Mouse (Mus musculus): ENCODE data around the gene Thyn1.

The Thyn1 gene

DNA sequence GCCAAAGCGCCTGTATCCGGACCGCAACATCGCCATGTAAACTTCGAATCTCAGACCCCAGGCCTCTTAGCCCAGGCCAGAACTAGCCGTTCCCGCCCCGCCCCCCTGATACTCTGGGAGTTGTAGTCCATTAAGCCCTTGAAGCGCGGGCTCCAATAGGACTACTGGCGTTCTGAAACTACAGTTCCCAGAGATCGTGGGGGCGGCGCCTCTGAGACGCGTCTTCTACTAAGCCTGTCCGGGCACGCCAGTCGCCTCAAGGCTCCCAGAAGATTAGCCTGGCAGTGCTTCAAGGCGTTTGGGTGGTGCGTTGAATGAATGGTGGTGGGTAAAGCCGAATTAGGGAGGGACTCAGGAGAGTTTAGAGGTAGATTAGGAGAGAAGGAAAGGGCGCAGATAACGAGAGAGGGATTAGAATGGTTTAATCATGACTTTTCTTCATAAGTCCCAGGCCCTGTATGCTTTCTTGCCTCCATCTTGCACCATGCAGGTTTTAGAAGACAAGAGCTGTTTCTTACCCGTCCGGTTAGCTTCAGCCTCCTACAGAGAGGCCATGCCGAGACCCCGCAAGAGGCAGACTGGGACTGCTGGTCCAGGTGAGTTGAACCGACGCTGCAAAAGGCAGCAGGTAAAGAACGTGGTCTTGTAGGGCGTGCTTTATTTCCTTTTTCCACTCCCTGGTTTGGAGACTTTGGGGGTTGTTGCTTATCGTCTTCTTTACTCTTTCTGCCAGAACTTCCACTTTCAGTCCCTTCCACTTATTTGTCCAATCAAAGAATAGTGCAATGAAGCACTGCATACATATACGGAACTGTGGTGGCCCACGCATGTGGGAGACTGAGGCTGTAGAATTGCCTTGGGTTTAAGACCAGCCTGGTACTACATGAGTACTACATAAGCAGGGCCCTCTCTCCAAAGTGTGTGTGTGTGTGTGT lies at the start of gene Thyn1, which contains the start of gene Acad8:
Gene Thyn1, plus strand, starts transcription at position 250 of the 935 bp plus-strand sequence.
Gene Acad8, minus strand, starts transcription at position 106 of the 935 bp plus-strand sequence.
- peak; percentile 94 for DNase-seq

DNA sequence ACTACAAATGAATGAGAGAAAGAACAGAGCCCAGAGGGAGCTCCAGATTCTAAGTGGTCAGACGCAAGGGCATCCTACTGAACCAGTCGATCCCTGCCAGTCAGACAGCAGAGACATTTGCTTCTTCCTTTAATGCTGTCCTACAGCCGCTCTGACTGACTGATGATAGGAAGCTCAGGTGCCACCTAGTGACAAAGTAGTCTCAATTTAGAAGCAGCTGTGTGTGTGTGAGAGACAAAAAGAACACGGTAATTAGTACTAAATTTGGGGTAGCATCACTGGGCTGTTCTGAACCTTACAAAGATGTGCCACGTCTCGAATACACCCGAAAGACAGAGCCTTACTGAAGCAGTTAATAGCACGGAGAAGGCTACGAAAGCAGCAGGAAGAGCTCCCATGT lies 21.8 kb upstream of the Thyn1 start:
- DNase-seq: no peak

DNA sequence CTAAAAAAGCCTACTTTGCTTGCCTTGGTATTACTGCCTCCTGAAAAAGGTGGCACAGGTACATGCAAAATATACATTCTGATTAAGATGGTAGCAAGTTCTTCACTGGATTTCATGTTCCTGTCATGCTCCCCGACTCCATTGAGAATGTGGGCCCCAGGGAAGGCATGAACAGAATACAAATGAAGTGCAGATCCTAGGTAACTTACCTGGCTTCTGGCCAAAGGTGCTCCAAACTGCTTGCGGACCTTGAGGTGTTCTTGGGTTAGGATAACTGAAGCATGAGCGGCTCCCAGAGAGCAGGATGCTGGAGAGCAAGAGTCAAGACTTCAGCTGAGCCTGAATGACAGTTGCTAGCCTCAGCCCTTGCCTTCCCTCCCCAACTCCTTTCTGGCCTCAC lies 20.7 kb upstream of the Thyn1 start:
- no peak for DNase-seq

DNA sequence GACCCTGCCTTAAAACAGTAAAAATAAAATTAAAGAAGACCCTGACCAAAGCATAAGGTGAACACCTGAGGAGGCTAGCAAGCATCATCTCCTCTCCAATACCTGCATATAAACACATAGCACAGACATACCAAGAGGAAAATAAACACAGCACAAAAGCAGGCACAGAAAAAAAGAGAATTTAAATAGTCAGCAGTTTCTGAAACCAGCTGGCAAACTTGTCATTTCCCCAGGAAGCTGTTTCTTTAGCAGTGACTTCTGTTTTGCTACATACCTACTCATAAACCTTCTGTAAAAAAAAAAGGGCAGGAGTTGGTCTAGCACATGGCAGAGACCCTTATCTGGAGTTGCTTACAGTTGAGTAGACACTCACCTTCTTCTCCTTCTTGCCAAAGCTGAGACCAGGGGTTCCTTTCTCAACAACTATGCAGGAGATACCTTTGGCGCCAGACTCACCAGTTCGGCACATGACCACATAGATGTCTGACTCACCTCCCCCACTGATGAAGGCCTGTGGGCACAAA lies 14.4 kb upstream of the Thyn1 start:
- DNase-seq: no peak

DNA sequence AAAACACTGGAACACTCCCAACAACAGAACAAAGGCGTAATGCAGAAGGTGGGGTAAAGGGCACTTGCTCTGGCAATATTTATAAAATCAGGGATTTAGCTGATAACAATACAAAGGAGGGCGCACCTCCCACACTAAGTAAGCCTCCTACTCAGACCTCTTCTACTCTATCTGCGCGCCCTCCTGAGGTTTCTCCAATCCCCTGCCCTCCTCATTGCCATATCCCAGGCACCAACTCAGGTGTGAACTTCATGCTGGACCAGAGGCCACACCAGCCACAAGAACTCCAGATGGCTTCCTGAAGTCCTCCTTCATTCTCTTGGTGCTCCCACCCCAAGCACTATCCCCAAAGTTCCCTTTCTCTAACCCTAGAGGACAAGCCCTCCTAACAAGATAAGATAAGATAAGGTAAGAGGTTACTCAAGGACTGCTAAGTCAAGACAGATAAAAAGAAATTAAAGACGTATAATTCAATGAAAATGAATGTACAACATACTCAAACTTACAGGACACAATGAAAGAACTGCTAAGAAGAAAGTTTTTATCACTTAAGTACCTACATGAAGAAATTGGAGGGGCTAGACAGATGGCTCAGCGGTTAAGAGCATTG lies 13.7 kb upstream of the Thyn1 start:
- DNase-seq: no peak

DNA sequence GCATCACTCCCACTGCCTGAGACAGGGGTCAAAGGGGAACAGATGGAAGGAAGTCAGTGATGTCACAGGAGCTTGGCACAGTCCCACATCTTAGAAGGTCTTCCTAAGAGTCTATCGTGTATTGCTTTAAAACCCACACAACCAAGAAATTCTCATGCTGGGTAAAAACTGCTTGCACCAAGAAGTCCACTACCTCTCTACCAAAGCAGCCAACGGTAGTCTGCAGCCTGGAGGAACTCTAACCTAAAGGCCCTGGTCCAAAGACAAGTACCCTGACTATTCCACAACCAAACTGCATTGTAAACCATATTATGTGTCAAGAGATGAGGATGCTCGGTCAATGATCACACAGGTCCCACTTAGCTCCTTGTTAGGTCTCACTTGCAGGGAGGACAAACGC lies 9.3 kb upstream of the Thyn1 start:
- DNase-seq: no peak

DNA sequence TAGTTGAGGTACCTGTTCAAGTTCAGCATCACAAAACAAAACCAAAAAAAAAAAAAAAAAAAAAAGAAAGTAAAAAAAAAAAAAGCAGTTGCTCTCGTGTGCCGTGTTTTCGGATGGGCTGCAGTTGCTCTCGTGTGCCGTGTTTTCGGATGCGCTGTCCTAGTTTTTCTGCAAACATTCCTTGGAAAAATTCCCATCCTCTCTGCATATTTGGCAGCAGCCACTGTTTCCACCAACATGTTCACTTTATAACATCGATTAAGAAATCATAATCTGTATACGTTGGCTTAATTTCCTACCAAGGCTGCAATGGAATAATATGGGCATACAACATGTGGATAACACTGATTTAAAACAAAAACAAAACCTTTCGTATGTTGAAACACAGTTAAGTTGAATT lies 6.4 kb upstream of the Thyn1 start:
- DNase-seq: no peak

DNA sequence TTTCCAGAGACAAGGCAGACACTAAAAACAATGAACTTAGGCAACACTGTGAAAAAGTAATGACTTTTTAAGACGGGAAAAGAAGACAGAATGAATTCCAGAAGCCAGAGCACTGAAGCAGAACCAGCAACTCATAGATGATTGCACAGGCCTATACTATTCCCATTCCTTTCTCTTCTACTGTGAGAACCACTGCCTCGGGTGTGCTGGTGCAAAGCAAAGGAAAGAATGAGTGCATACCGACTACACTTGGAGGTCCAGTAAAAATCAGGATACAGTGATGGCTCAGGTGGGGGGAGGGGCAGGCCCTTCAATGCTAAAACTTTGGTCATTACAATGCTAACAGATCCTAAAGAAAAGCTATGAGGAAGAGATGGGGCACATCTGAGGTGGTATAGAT lies 5.6 kb upstream of the Thyn1 start:
- DNase-seq: no peak

DNA sequence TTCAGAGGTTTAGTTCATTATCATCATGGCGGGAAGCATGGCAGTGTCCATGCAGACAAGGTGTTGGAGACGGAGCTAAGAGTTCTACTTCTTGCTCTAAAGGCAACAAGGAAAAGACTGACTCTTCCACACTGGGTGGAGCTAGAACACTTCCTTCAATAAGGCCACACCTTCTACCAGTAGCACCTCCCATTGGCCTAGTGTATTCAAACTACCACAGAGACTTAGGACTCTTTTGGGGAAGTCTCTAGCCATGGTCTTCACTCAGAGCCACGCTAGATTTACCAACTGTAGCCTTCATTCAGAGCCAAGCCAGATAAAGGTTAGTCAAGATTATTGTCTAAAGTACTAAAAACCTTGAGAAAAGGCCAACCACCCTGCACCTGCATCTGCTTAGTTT lies 2.4 kb upstream of the Thyn1 start:
- no peak for DNase-seq

DNA sequence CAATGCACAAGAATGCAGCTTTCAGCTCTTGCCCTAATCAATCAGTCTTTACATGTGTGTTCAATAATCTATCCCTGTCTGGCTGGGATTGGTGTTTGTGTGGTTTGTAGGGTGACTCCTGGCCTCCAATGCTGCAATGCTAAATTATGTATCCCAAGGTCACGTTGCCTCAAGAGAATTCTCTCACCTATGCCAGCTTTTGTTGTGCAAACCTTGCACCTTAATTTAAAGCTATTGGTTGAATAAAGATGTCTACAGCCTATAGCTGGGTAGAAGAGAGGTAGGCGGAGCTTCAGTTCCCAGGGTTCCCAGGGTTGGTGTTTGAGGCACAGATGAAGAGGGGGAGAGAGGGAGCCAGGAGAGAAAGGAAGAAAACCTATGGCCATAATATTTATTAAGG lies 2.0 kb upstream of the Thyn1 start:
- no peak for DNase-seq

DNA sequence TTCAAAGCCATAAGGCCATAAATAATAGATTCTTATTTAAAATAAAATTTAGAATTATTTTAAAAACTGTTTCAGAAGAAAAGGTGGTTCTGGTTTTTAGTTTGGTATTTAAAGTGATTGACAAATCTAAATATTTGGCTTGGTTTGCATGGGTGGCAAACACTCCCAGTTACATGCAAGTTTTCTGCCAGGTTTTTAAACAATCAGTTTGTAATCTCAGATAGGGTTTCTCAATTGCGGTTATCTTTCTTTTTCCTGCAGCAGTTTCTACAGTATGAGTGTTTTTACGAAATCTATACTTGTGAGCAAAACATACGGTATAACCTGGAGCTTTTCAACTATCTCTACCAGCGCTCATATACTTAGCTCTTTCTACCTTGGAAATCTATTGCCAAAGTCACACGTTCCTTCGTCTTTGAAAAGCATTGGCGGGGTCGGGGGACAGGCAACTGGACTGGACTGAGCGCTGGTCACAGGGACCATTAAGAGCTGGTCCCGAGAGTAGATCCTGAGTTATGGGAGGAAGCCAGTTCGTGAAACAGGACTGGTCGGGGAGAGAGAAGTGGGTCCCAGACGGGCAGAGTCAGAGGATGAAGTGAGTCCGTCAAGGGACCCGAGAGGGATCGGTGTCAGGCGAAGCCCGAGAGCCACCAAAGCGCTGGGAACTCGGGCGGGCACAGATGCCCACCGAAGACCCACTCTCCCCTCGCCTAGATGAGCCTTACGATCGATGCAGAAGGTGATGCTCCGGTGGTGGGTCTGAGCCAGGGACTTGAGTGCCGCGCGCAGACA lies 645 bp upstream of the Thyn1 start:
- DNase-seq: no peak

DNA sequence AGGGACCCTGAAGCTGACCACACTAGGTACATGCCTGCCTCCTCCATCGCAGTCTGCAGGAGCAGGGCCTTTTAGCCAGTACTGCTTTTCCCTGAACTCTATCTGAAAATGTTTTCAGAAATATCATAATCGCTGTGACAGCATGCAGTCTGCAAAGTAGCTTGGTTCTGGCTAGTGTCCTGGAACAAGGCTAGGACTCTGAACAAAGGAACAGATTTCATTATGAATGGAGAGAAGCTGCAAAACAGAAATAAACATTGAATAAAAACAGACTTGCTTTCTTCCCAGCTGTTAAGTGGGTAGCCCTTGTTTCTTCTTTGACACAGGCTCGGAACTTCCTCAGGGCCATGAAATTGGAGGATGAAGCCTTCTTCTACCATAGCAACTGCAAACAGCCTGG lies 5.7 kb downstream of the Thyn1 start:
- DNase-seq: no peak

DNA sequence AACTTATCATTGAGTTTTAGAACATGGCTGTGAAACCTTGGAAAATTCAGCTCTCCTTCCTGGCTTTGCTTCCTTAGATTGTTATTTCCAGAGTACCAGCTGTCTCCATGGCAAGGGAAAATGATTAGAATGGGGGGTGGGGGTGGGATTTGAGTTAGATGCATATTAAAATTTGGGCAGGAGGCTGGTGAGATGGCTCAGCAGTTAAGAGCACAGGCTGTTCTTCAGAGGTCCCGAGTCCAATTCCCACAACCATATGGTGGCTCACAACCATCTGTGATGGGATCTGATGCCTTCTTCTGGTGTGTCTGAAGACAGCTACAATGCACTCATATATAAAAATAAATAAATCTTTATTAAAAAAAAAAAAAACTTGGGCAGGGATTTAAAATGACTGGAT lies 6.4 kb downstream of the Thyn1 start:
- no peak for DNase-seq

DNA sequence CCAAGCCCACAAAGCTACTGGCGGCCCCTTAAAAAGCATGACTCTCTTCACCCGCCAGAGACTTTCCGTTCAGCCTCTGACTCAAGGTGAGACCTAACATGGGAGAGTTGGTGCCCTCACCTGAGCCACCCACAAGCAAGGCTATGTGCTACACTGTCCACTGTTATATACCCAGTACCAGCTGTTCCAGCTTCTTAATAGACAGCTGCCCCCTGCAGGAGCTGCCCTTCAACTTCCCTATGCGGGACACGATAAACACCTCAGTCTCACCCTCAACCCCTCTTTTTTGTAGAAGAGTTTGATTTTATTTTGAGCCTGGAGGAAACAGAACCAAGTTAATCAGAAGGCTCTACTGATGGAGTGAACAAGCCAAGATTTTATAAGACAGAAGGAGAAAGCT lies 7.4 kb downstream of the Thyn1 start:
- no peak for DNase-seq

DNA sequence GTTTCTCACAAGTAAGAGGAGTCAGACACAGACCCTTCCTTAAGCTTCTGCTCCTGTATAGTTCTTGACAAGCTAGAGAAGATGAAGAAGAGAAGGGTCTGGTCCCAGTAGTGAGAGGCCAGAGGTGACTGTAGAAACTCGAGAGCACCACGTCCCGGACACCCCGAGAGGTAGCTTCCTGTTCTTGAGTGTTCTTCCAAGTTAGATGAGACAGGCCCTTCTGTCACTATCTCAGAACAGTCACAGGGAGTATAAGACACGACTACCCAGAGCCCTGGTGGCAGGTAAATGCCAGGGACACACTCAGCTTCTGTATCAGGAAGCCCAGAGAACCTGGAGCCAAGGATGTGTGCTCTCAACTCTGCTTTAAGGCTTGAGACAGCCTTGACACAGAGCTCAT lies 9.7 kb downstream of the Thyn1 start:
- DNase-seq: no peak

DNA sequence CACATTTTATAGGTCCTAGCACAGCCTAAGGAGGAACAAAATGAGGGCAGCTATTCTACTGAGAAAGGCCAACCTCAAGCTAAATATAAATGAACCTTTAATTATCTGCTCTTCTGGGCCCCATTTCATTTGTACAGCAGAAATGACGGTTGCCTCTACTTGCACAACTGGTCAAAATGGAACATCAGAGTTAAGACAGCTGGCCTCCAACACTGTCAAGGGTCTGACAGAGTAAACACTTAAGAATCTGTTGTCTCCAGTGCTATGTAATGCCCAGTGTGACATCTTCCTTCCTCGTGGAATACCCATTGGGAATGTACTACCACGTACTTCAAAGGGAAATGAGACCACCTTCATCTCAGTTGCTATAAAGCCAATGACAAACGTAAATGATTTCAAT lies 12.1 kb downstream of the Thyn1 start:
- DNase-seq: no peak

DNA sequence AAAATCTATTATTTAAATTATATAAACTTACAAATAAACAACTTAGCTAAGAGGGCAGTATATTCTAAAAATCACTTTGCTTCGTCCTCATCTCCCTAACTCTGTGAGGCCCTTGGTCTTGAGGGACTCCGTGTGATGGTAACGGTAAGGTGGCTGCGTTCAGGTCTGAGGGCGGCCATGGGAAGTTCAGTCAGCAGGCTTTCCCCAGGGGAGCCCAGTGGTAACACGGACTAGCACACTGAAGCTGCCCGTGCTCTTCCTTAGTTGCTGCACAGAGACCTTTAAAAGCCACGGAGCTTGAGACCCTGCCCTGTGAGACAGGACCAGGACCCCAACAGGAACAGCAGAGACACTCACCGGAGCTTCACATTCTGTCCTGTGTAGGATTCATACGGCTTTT lies 19.5 kb downstream of the Thyn1 start:
- DNase-seq: no peak

DNA sequence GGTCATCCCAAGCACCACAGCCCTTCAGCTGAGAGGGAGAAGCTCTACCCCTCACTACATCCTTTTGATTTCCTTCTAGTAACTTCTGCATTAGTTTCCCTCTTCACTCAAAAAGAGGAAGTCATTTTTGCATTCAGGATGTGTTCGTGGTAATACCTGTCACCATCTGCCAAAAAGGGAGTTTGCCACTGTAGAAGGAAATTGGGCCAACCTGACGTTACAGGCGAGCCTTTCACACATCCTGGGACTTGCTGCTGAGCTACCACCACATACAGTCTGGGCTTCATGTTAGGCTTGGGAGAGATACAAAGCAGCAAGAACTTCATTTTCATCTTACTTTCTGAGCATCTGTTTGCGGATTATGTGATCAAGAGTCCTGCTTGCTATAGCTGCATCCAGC lies 24.2 kb downstream of the Thyn1 start:
- no peak for DNase-seq

DNA sequence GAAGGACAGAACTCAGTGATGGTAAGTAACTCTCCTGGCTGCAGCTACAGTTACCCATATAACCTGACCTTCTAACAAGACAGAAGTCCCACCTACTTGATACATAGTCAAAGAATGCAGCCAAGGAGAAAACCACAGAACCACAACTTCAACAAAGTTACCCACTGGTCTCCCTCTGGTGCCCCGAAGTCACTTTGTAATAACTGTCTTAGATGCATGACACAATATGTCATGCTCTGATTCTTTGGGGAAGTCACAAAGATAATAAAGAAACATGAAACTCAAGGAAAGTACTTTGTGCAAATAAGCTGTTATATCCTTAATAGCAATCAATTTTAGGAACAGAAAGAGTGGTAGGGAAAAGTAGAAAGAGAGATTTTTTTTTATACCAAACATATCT lies 27.2 kb downstream of the Thyn1 start:
- DNase-seq: no peak

DNA sequence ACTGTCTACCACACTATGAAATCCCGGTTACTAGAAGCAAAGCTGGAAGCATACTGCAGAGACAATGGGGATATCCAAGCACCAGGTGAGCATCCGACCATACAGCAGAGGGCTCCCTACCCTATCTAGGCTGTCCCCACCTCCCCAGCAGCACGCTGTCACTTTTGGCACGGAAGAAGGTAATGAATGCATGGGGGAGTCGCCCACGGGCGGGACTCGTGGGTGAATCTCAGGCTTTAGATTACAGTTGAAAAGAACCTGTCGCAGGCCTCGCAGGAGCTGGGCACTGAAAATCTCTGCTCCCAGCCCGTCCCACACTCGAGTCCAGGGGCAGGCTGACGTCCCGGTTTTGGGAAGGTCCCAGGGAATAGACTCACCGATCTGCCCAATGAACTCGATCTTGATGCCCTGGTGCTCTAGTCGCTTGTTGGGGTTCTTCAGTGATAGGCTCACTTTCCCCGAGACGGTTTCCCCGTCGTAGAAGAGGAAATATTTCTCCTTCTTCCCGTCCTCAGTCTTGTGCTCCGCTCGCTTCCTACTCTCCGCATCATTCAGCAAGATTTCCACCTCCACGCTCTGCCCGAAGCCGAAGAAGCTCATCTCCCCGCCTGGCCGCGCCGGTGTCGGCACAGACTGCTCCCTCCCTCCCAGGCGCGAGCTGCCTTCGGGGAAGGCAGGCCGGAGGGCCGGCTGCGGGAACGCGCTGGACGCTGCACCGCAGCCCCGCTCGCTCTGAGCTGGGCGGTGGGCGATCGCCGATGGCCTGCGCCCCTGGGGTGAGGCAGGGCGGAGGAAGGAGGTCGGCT lies 29.7 kb downstream of the Thyn1 start:
- DNase-seq: peak; percentile 66

DNA sequence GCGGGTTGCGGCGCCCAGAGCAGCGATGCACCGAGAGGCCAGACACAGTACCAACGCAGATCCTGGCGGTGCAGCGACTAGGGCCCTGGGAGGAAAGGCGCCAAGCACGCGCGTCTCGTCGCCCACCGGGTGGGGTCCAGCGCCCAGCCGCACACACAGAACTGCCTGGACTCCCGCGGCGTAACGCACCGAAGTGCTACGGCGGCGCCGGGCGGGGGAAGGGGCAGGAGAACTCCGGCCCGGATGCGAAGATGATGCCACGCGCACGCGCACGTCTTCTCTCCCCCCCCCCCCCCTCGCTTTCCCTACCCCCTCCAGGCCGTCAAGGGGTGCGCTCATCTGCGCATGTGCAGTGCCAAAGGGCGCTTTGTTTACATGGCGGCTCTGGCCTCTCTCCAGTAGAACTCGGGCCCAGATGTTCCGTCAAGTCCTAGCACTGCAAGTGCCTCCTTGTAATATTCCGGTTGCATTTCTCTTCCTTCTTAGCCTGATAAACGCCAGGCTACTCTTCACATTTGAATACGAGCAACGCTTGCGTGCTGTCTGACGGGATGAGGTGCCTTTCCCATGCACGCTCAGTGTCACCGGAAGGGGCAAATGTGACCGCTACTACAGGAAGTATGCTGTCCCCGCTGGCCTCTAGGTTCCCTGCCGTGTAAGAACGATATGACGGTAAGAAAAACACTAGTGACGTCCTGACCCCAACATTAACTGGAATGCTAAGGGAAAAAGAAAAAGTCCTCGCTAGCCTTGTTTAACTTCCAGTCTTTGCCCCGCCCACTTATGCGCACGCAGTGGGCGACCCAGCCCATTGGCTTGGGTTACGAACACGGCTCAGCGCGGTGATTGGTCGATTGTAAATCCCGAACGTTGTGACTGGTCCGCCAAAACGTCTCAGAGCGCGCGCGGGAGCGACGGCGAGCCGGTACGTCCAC lies 30.6 kb downstream of the Thyn1 start, which contains the start of the genes Vps26b and Ncapd3:
Gene Vps26b, minus strand, starts transcription at position 238 of the 935 bp plus-strand sequence.
Gene Ncapd3, plus strand, starts transcription at position 348 of the 935 bp plus-strand sequence.
- DNase-seq: peak; percentile 95

Measured in right cerebral cortex, postnatal 25 days (tissue).